Mouse (Mus musculus) subcutaneous adipose tissue, adult 2 months (tissue): ENCODE results near the gene Tuba1b. TPM values are rescaled to one million over a fixed set of nuclear protein-coding genes. Genes with fewer than 3 reads are reported as not detected.

ENCODE experiments used
- polyA plus RNA-seq: library from polyadenylated mRNA; depleted of rRNA; stranded (reverse); fragments of >200 nt; gene quantifications from 2 replicates; pipeline ENCODE4 v1.2.3, GENCODE M21; 2012; ENCODE audit warnings: low replicate concordance; rRNA removed

Gene Tuba1b
- polyA plus RNA-seq: 2,548 and 2,957 TPM in 2 replicates

DNA sequence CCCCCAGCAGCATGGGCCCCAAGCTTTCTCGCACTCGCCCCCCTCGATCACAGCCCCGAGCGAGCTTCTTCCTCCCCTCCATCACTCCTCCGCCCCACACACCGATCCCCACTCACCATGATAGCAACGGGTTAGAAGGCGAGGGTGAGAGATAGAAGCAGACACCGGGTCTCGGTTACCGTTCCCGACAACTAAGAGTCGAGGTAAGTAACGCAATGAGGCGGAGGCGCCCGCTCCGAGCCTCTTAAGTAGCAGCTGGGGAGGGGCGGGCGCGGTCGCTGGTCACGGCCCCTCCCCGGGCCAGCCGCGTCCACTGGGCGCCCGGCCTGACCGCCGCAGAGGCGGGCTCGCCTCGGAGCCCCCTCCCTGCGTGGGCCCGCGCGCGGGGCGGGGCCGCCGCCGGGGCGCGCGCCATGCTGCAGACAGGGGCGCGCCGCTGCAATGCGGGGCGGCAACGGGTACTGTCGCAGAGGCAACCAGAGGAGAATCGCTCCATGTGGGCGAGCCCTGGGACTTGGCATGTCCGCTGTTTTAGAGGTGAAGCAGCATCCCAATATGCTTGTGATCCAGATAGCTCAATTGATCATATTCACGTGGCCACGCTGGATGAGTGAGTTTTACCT lies at the start of gene Tuba1b:
Tuba1b (minus strand) TSS at position 349 of the 623 bp plus-strand sequence.

GRCm38 (mm10) chr15:98953401-98954356 lies 19.3 kb upstream of the Tuba1b start, which contains the start of the genes Gm49450 and Tuba1a:
TSS of gene Gm49450 (minus strand) at chr15:98953551.
TSS of gene Tuba1a (minus strand) at chr15:98953703.

DNA sequence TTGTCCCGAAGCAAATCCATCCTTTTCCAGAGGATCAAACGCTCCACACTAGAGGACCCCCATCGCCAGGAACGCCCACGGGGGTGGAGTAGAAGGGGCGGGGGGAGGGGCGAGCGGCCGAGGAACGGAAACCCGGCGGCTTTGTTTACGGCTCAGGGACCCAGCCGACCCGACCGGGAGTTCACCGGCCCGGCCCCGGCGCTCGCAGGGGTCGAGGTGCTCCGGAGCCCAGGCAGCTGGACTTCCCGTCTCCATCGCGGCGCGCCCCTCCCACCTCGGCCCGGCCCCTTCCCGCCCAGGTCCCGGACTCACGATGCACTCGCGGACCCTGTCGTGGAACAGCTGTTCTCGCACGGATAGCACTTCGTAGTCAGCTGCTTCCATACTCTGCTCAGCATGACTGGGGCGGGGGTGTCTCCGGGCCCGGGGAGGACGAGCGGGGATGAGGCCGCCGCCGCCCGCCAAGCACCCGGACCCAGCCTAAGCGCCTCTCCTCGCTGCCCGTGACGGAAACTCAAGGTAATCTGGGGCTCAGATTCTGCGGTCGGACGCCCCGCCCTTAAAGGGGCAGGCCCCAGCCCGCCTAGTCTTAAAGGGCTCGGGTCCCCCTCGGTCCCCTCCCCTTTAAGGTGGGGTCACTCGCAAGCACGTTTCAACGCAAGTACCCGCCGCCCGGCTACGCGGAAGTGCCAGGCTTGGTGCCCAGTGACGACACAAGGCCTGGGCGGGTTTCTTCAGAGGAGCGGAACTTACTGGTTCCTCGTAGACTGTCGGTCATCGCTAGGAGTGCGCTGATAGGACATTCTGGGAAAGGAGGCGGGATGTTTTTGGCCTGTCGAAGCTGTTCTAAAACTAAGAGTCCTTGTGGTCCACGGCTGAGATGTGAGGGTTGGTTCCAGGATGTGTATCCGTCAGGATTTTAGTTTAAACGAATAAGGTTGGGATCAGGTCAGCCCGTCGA lies 16.5 kb downstream of the Tuba1b start, which contains the start of gene Lmbr1l:
Lmbr1l (minus strand) TSS at position 694 of the 961 bp plus-strand sequence.

GRCm38 (mm10) chr15:98897928-98898800 lies 36.2 kb downstream of the Tuba1b start, which contains the start of gene Dhh:
TSS of gene Dhh (minus strand) at chr15:98898540.

DNA sequence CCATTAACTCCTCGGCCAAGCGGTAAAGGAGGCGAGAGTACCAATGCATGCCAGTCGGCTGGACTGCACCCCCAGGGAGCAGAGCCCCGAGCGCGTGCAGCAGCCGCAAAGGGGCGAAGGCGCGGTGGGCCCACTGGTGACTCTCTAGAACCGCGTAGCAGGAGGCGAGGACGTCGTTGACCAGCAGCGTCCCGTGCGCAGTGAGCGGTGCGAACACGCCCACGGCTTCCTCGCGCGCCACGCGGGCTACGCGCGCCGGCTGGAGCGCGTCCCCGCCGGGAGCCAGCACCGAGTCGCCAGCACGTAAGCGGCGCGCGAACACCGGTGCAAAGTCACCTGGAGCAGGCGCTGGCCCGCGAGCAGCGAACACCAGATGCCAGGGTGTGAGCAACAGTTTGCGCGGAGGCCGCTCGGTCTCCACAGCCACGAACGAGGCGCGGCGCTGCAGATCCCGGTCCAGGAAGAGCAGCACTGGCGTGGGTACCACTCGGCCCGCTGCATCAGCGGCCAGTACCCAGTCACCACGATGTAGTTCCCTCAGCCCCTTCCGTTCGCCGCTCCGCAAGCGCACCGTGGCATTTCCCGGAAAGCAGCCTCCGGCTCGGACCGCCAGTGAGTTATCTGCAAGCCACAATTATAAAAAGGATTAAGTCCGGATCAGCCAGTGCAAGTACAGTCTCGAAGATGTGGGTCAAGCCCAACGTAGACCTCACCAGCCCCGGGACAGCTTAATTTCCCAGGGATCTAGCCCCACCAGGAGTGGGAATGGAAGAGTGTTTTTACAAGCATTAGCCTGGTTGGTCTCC lies 40.2 kb downstream of the Tuba1b start, which contains the start of gene Rhebl1:
Rhebl1 (minus strand) TSS at position 601 of the 806 bp plus-strand sequence.

Other genes with a start within 250 kb of the Tuba1b start
- gene Ccdc65, start 226.4 kb downstream of the Tuba1b start, polyA plus RNA-seq: 0.09 and 1.4 TPM in 2 replicates
- 8.5 and 30.4 TPM in 2 replicates for gene Fkbp11, start 206.4 kb downstream of the Tuba1b start, polyA plus RNA-seq
- 95.2 and 124 TPM in 2 replicates for gene Arf3, start 171.4 kb downstream of the Tuba1b start, polyA plus RNA-seq
- gene Wnt10b, start 156.4 kb downstream of the Tuba1b start, polyA plus RNA-seq: 1.9 and 4.5 TPM in 2 replicates
- 0.15 and 0.39 TPM in 2 replicates for gene Wnt1, start 144.7 kb downstream of the Tuba1b start, polyA plus RNA-seq
- 0.05 and 0.06 TPM in 2 replicates for gene Ddn, start 125.1 kb downstream of the Tuba1b start, polyA plus RNA-seq
- 84.2 and 92.4 TPM in 2 replicates for gene Prkag1, start 103.0 kb downstream of the Tuba1b start, polyA plus RNA-seq
- 19.8 and 31.7 TPM in 2 replicates for gene Kmt2d, start 63.4 kb downstream of the Tuba1b start, polyA plus RNA-seq
- 3.7 and 8.4 TPM in 2 replicates for gene Rhebl1, start 40.0 kb downstream of the Tuba1b start, polyA plus RNA-seq
- gene Dhh, start 36.0 kb downstream of the Tuba1b start, polyA plus RNA-seq: 3.6 and 3.8 TPM in 2 replicates
- 44.1 and 65.4 TPM in 2 replicates for gene Lmbr1l, start 16.3 kb downstream of the Tuba1b start, polyA plus RNA-seq
- gene Gm49450, start 19.0 kb upstream of the Tuba1b start, polyA plus RNA-seq: 37.6 and 189 TPM in 2 replicates
- gene Tuba1a, start 19.1 kb upstream of the Tuba1b start, polyA plus RNA-seq: 958 and 2,123 TPM in 2 replicates
- 72.0 and 174 TPM in 2 replicates for gene Tuba1c, start 95.3 kb upstream of the Tuba1b start, polyA plus RNA-seq
- 0.59 and 0.60 TPM in 2 replicates for gene Prph, start 120.6 kb upstream of the Tuba1b start, polyA plus RNA-seq
- gene Troap, start 140.0 kb upstream of the Tuba1b start, polyA plus RNA-seq: 0.77 and 5.3 TPM in 2 replicates
- not detected in 2 replicates for gene C1ql4, start 153.3 kb upstream of the Tuba1b start, polyA plus RNA-seq
- gene Dnajc22, start 158.6 kb upstream of the Tuba1b start, polyA plus RNA-seq: 0.36 and 0.43 TPM in 2 replicates
- gene Spats2, start 191.4 kb upstream of the Tuba1b start, polyA plus RNA-seq: 11.6 and 20.1 TPM in 2 replicates